Mouse (Mus musculus): ENCODE measurements at regions not wholly inside any gene's neighbourhood (a gene's known extent, or its start where the extent isn't known, plus 50 kb on each side); places are given as distances from the start of the nearest gene placed in this dataset.

DNA sequence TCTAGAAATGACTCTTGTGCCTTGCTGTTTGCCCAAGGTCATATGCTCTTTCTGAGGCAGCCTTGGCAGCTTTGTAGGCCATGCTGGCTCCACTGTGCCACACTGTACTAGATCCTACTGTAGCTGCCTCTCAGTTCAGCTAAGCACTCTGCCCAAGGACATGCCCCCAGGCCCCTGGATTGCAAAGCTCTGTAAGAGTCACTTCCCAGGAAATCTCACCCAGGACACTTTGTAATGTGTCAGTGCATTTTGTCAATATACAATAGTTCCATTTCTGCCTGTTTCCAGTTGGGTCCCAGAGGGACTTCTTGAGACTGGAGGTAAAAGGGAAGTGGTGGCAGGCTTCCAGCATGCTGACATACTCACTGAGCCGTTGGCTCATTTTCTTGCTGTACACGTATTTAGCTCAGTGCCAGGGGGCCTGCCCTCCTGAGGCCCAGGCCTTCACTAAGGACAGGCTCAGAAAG lies 287.6 kb upstream of the Eif4g2 start:
- TF ChIP-seq CTCF (IDR thresholded peaks at IDR 0.05; ENCODE audit: low read depth, low read length), result no peak
- no peak for TF ChIP-seq POLR2A (IDR thresholded peaks at IDR 0.05; ENCODE audit: borderline replicate concordance, low read depth, low read length)
